Mouse (Mus musculus): Measurements from ENCODE around the gene Pipox.
A peak's percentile ranks its signal among the peaks of the same experiment; 100 is the strongest.

Gene Pipox

DNA sequence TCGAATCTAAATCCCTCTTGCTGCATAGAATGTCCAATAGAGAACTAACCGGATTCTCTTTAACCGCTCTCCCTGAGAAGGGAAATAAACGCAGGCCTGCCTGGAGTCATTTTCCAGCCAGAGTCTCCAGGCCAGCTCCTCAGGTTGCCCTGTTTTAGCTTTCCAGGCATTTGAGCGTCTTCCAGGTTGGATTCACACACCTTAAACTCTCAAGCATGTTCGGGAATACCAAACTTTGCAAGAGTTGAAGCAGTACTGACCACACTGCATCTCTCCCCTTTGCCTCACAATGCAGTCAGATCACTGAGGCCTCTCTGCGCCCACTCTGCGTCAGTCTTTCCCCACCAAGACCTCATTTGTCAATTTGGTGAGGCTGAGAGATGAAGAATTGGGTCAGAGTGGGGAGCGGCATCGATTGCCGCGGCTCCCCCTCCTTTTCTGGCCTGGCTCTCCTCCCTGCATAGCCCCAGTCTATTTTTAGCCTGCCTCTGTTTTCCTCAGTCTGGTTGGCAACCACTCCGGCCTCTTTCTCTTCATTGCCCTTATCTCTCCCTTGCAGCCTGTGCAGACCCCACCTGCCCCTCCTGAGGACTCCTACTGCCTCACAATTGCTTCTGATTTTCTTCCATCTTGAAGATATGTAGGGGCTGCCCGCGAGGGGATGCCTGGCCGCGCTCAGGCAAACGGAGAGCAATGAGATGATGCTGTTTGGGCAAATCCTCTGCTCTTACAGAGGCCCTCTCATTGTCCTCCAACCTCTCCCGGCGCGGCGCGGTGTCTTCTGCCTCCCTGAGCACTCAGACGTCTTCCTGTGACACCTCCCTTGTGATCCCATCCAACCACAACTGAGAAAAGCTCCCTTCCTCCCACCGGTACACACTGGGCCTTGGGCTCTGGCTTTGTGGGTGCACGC is 17.8 kb downstream of the Pipox start:
- DNase-seq (ENCODE audit: low read depth) = peak; percentile 30

GRCm38 (mm10) chr11:77875269-77875668 is 18.6 kb downstream of the Pipox start:
- no peak for DNase-seq (ENCODE audit: low read depth)

GRCm38 (mm10) chr11:77874685-77875231 is 19.1 kb downstream of the Pipox start:
- no peak for DNase-seq (ENCODE audit: low read depth)

- DNase-seq (ENCODE audit: low read depth) = no peak
Observed at GRCm38 (mm10) chr11:77873116-77873515, 20.8 kb downstream of the Pipox start.

- no peak for DNase-seq (ENCODE audit: low read depth)
Observed at GRCm38 (mm10) chr11:77872685-77873084, 21.2 kb downstream of the Pipox start.

GRCm38 (mm10) chr11:77872236-77872635 is 21.7 kb downstream of the Pipox start:
- DNase-seq (ENCODE audit: low read depth) = no peak

GRCm38 (mm10) chr11:77871436-77871835 is 22.5 kb downstream of the Pipox start:
- DNase-seq (ENCODE audit: low read depth) = no peak

- DNase-seq (ENCODE audit: low read depth) = no peak
Observed at GRCm38 (mm10) chr11:77867419-77868083, 26.3 kb downstream of the Pipox start.

DNA sequence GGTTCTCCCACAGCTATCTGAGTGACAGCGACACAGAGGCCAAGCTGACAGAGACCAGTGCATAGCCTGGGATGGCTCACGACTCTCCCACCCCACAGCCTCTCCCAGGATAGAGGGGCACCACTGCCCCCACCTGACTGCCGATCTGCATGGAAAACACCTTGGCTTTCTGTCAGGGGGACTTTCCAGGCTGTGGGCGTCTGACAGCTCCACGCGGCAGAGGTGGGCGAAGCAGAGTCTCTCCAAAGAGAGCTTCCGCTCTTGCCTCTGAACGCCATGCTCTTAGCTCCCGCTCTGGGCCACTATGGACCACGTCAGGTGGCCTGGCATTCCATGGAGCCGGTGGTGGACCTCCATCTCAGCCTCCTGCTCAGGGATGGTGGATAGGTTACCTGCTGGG is 29.1 kb downstream of the Pipox start:
- no peak for DNase-seq (ENCODE audit: low read depth)

DNA sequence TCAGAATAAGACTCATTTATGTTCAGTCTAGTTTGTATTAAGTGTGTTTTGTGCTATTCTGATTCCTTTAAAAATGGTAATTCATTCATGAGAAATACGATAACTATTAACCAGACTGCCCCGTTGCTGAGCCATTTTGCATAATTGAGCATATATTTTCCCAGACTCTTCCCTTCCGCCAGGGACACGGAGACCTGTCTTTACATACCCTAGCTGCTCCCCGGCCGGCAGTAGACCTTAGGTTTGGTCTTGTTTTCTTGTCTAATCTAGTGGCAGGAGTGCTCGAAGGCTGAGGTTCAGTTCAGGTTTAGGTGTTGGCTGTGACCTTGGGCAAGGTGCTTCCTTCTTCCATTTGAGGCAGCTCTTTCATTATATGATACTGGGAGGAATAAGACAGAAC is 31.0 kb downstream of the Pipox start:
- no peak for DNase-seq (ENCODE audit: low read depth)

DNA sequence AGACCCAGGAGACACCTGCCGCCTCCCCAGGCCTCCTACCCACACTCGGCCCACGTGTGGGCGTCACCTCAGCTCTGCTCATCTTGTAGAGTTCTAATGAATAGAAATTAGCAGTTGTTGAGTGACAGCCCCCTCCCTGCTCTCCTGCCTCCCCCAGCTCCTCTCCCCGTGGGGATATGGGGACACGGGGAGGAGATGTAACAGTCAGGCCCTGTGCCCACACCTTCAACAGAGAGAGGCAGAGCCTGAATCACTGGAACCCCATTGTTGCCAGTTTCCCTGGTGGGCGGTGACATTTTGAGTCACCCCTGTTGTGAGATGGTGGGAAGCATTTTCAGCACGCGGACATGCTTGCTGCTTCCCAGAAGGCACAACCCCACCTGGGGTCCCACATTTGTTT is 32.9 kb downstream of the Pipox start:
- no peak for DNase-seq (ENCODE audit: low read depth)

GRCm38 (mm10) chr11:77858589-77858988 is 35.3 kb downstream of the Pipox start:
- no peak for DNase-seq (ENCODE audit: low read depth)

GRCm38 (mm10) chr11:77857089-77857488 is 36.8 kb downstream of the Pipox start:
- DNase-seq (ENCODE audit: low read depth) = no peak

- DNase-seq (ENCODE audit: low read depth) = no peak
Observed at GRCm38 (mm10) chr11:77855396-77855795, 38.5 kb downstream of the Pipox start.

GRCm38 (mm10) chr11:77854641-77855040 is 39.3 kb downstream of the Pipox start:
- no peak for DNase-seq (ENCODE audit: low read depth)

DNA sequence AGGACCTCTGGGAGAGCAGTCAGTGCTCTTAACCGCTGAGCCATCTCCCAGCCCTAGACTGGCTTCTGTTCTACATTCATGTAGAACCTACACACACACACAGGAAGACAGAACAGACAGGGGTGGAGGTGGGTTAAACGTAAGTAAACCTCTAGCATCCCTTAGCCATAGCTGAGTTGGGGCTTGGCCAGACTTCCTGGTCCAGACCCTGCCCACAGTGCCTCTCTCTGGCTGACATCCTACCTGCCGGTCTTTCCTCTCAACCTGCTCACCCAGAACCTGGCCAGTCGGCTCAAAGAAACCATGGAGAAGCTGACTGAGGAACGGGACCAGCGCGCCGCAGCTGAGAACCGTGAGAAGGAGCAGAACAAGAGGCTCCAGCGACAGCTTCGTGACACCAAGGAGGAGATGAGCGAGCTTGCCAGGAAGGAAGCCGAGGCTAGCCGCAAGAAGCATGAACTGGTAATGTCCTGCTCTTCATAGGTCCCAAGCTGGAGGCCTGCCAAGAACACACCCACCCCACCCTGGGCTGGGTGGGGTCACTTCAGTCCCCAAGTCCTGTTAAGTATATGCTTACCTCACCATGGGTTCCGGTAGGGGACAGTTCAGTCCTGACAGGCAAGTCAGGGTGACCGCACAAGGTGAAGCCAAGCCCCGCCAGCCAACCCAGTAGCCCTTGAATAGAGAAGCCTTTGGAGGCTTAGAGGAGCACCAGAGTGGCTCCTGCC is 40.8 kb downstream of the Pipox start:
- DNase-seq (ENCODE audit: low read depth) = no peak

- DNase-seq (ENCODE audit: low read depth) = no peak
Observed at GRCm38 (mm10) chr11:77852195-77852594, 41.7 kb downstream of the Pipox start.

GRCm38 (mm10) chr11:77851483-77852010 is 42.3 kb downstream of the Pipox start:
- DNase-seq (ENCODE audit: low read depth) = no peak

DNA sequence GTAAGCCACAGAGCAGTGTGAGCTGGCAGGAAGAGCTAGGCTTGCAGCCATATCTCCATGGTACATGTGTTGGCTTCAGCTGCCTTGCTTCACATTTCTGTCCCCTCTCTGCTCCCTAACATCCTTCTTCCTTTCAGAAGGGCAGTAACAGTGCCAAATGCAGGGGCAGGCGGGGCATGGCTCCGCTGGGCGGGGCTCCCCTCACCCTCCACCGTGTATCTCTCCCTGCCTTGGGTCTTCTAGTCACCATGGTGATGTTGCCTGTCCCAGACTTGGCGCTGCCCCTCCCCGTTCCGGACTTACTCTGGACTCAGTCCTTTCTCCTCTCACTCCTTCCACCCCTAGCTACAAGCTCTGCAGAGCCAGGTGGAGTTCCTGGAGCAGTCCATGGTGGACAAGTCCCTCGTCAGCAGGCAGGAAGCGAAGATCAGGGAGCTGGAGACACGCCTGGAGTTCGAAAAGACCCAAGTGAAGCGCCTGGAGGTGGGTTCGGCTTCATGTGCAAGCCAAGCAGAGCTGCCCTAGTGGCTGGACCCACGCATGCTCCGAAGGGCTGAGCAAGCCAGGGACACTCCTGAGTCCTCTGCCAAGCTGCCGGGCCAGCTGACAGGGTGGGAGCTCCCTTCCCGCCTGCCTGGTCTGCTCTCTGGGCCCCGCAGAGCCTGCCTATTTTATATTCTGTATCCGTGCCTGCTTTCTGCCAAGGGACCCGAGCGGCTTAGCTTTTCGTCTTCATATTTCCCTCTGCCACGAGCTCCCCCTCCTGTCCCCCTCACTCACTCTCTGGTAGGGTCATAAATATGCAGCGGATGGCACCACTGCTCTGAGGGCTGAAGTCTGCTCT is 43.3 kb downstream of the Pipox start:
- DNase-seq (ENCODE audit: low read depth) = peak; percentile 9

DNA sequence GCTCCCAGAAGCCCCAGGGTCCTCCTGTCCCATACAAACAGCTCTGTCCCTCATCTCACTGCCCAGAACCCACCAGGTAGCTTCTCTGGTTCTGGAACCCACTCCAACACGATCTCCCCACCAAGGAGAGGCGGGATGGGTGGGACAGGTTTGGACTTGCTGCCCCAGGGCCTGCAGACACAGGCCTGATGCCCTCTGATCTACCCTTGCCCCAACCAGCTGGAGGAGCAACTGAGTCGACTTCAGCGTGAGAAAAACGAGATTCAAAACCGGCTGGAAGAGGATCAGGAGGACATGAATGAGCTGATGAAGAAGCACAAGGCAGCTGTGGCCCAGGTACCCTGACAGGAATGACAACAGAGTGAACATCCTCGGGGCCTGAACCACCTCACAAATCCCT is 44.7 kb downstream of the Pipox start:
- DNase-seq (ENCODE audit: low read depth) = no peak

DNA sequence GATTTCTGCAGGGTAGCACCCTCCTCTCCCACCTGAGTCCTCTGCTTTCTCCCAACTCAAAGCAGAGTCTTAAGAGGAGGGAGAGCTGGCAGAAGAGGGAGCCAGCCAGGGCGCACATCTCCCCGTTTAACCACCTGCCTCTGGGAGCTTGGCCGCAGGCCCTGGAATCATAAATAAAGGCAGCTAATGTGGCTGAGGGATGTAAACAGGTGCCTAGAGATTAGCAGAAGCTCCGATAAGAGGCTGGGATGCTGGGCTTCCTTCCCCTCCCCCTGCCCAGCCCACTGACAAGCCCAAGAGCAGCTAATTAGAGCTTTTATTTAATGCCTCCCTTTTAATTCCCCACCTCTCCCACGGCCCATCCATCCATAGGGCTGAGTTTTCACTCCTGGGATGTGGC is 45.8 kb downstream of the Pipox start:
- no peak for DNase-seq (ENCODE audit: low read depth)
